9 mouse cellular contexts compared by ENCODE assay signal in genomic region chr3:138463137-138463536, GRCm38 (mm10). TPM values are rescaled to one million over a fixed set of nuclear protein-coding genes. Genes with fewer than 3 reads are reported as not detected.
DNase-seq lines count a peak whose midpoint lies in the region; ATAC-seq and TF ChIP-seq lines count a peak whose summit lies in the region.
"Had no signal": no experiment of that assay in that cellular context is flagged by ENCODE, and none has a peak within 500 bp of the region (broad histone marks: within the 10 kb centered on the region; RNA-seq: fewer than 3 reads in every experiment).

No protein-coding gene starts in this region.

- ATAC-seq in inflammation-experienced regulatory T-cells, adult 6 months = peak; percentile 80
- ATAC-seq in liver, embryonic 16.5 days (ENCODE audit: low read depth) = peak; percentile 87

- H3K4me2 ChIP-seq in liver, embryonic 16.5 days (ENCODE audit: low read depth, low read length) = no peak overlapping the region
- H3K4me2 ChIP-seq: heart, embryonic 13.5 days had no signal

- 63% methylated on average over 2 of the region's 2 CpGs for WGBS in liver, embryonic 16.5 days (ENCODE audit: insufficient replicate concordance)
- 63% methylated on average over 2 of the region's 2 CpGs for WGBS in small intestine, adult 2 months

- H3K36me3 ChIP-seq in liver, embryonic 16.5 days (ENCODE audit: control insufficient read depth, insufficient read depth) = peaks cover 42% of the 10 kb centered on the region
- peaks cover 65% of the 10 kb centered on the region for H3K36me3 ChIP-seq in small intestine, adult 2 months (ENCODE audit: control insufficient read depth, insufficient read depth, low read length)

- no peak overlapping the region for H3K9ac ChIP-seq in liver, embryonic 16.5 days (ENCODE audit: low read depth, low read length)
- H3K9ac ChIP-seq: heart, embryonic 13.5 days had no signal

- H3K4me3 ChIP-seq in liver, embryonic 16.5 days (ENCODE audit: low read depth, low read length) = no peak overlapping the region
- H3K4me3 ChIP-seq in small intestine, adult 2 months (ENCODE audit: low read depth, low read length) = no peak overlapping the region
- H3K4me3 ChIP-seq: heart, embryonic 13.5 days had no signal

- H3K27ac ChIP-seq in liver, embryonic 16.5 days (ENCODE audit: low read length) = no peak overlapping the region
- no peak overlapping the region for H3K27ac ChIP-seq in small intestine, adult 2 months (ENCODE audit: insufficient read depth, low read depth, low read length)
- H3K27ac ChIP-seq: heart, embryonic 13.5 days had no signal

- H3K9me3 ChIP-seq in liver, embryonic 16.5 days (replicated peaks; ENCODE audit: control insufficient read depth, low read length) = no peaks in the 10 kb centered on the region
- H3K9me3 ChIP-seq: heart, embryonic 13.5 days had no signal

- no peak for TF ChIP-seq POLR2A in small intestine, adult 2 months (IDR thresholded peaks at IDR 0.05; ENCODE audit: low read depth, low read length)

- peak; percentile 34 for DNase-seq in right cerebral cortex, postnatal 14 days
- no peak for DNase-seq in right cerebral cortex, postnatal 25 days
- DNase-seq in brain, adult 2 months (ENCODE audit: low read depth, low spot score) = peak; percentile 76
- DNase-seq in urinary bladder, adult 18-20 months (ENCODE audit: low spot score in 2 of 2) = no peak
- no peak for DNase-seq in layer of hippocampus, postnatal 36 days

- peaks cover 2% of the 10 kb centered on the region; the same call in 1 of the 2 replicates for H3K4me1 ChIP-seq in liver, embryonic 16.5 days (ENCODE audit: control insufficient read depth, low read depth, low read length)
- no peaks in the 10 kb centered on the region for H3K4me1 ChIP-seq in small intestine, adult 2 months (ENCODE audit: control insufficient read depth, insufficient read depth, insufficient read length, low read length)
- H3K4me1 ChIP-seq: heart, embryonic 13.5 days had no signal

- TF ChIP-seq CTCF in small intestine, adult 2 months (IDR thresholded peaks at IDR 0.05; ENCODE audit: extremely low read depth, insufficient read length, insufficient replicate concordance, low read depth, low read length) = peak; percentile 62; the same call in 1 of the 2 replicates

- H3K27me3 ChIP-seq in liver, embryonic 16.5 days (ENCODE audit: control insufficient read depth, insufficient read depth, low read depth, low read length) = no peaks in the 10 kb centered on the region
- no peaks in the 10 kb centered on the region for H3K27me3 ChIP-seq in small intestine, adult 2 months (ENCODE audit: control insufficient read depth, insufficient read depth, low read length)
- H3K27me3 ChIP-seq: heart, embryonic 13.5 days had no signal

RNA-seq across cellular contexts. Expression of gene Adh5, which starts 20.2 kb away (rescaled TPM):
- polyA plus RNA-seq in inflammation-experienced regulatory T-cells, adult 6 months (2017; shearing (Covaris generic)) = 100 to 1,000 TPM; 113 to 118 (median 116) TPM
- 178 and 180 TPM in 2 replicates for polyA plus RNA-seq in liver, embryonic 16.5 days (2015; fragmentation: Nextera tagmentation; extraction: Ambion mirVana)
- polyA plus RNA-seq in small intestine, adult 2 months (2012; rRNA removed) = 5.3 and 8.4 TPM in 2 replicates
- total RNA-seq in layer of hippocampus, postnatal 36 days (2021) = 10 to 100 TPM; 65.7 to 69.8 TPM

RNA-seq across cellular contexts. Expression of gene Metap1, which starts 26.2 kb away (rescaled TPM):
- polyA plus RNA-seq in inflammation-experienced regulatory T-cells, adult 6 months (2017; shearing (Covaris generic)) = 10 to 100 TPM; 30.5 to 37.9 (median 35.2) TPM
- polyA plus RNA-seq in liver, embryonic 16.5 days (2015; fragmentation: Nextera tagmentation; extraction: Ambion mirVana) = 19.0 and 21.2 TPM in 2 replicates
- 4.5 and 6.6 TPM in 2 replicates for polyA plus RNA-seq in small intestine, adult 2 months (2012; rRNA removed)
- 10 to 100 TPM; 45.6 to 50.6 TPM for total RNA-seq in layer of hippocampus, postnatal 36 days (2021)

RNA-seq across cellular contexts. Expression of gene Adh4, which starts 47.9 kb away (rescaled TPM):
- polyA plus RNA-seq in inflammation-experienced regulatory T-cells, adult 6 months (2017; shearing (Covaris generic)) = under 1 TPM in 1 of 3 experiments, not detected in 2; 0.34 TPM
- polyA plus RNA-seq in liver, embryonic 16.5 days (2015; fragmentation: Nextera tagmentation; extraction: Ambion mirVana) = 0.06 and 0.09 TPM in 2 replicates
- 1.7 and 11.8 TPM in 2 replicates for polyA plus RNA-seq in small intestine, adult 2 months (2012; rRNA removed)
- not detected for total RNA-seq in layer of hippocampus, postnatal 36 days (2021)
- polyA plus RNA-seq: heart, embryonic 13.5 days had no signal

Comparison
In these comparisons a context has a peak if more than half of its experiments do, and no peak if none do; other contexts are left out.
1. DNase-seq: peak in right cerebral cortex, postnatal 14 days (single experiment) and brain, adult 2 months (single experiment); none in right cerebral cortex, postnatal 25 days (single experiment), urinary bladder, adult 18-20 months (0 of 2) and layer of hippocampus, postnatal 36 days (0 of 2).
2. RNA of gene Adh5, which starts 20.2 kb away (polyA plus RNA-seq): 178 to 180 TPM in liver, embryonic 16.5 days and 113 to 118 TPM in inflammation-experienced regulatory T-cells, adult 6 months; 5.3 to 8.4 TPM in small intestine, adult 2 months; every median in the first group is over 10 times any median in the second.